Mouse (Mus musculus) cerebellum, adult 9-11 months (tissue): ENCODE results near the gene Lipk.

Source experiments
- DNase-seq: peaks from one replicate; pipeline ENCODE4 v3.0.0; 2022

The Lipk gene

DNA sequence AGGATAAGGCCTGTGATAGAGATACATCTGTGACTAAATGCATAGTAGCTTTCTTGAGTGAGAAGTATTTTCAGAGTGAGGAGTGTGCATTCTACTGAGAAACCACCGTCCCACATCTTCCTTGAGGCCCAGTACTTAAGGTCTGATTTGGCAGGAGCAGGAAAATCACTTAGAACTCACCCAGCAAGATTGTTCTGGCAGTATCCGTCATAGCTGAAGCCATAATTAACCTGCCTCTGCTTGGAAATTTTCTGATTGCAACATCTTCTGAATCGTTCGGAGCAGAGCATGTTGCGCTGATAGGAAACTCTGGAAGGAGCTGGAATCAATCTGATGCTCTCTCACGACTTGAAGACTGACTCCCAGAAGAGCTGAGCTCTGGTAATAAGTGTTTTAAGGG, at the start of gene Lipk:
TSS of gene Lipk (plus strand) at position 289 of the 400 bp plus-strand sequence.
- no peak for DNase-seq

DNA sequence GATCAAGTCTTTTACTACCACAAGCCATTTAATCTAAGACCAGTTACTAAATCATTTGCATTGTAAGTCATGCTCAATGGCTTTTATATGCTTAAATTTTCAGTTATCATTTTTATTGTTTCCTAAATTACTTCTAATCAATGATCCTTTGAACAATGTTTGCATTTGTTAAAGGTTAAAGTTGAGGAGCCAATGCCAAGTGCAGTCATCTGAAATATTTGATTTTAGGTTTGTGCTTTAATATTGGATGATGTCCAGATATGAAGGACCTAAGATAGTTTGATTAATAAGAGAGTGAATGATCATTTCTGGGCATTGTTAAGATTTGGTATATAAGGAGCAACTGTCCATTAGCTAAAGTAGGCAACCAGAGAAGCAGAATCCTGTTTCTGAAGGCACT, 47.2 kb upstream of the Lipk start, which contains the start of gene Lipf:
TSS of gene Lipf (plus strand) at position 301 of the 400 bp plus-strand sequence.
- no peak for DNase-seq

DNA sequence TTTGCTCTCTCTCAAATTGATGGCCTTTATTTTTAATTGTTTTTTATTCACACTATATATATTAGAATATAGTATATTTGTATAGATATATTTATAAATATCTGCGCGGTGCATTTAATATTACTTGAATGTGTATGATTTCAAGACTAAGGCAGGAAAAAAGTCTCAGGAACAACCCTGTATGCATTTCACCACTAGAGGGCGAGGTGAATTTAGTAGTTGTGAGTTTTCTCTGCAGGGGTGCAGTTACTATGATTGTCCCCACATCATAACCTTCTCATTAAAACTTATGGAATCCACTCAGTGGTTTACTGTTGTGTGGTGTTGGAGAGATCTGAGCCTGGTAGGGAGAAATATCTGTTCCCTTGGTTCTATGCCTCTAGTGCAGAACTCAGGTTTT, 29.1 kb upstream of the Lipk start:
- DNase-seq: no peak

DNA sequence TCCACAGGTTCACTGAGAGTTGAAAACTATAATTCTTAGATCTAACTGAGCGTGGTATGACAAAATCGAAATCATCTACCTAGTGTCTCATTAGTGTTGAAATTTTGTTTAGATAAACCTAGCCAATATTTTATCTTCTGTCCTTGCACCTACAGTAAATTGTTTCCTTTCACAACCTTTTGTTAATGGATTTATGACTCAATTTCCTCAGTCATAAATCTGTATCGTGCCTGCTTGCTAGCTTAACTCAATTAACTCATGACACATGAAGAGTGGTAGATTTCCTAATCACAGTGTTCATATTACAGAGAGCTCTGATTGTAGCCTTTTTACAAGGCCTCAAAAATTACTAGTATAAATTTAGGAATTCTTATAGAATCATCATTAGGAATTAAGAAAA, 25.0 kb upstream of the Lipk start:
- DNase-seq: no peak

DNA sequence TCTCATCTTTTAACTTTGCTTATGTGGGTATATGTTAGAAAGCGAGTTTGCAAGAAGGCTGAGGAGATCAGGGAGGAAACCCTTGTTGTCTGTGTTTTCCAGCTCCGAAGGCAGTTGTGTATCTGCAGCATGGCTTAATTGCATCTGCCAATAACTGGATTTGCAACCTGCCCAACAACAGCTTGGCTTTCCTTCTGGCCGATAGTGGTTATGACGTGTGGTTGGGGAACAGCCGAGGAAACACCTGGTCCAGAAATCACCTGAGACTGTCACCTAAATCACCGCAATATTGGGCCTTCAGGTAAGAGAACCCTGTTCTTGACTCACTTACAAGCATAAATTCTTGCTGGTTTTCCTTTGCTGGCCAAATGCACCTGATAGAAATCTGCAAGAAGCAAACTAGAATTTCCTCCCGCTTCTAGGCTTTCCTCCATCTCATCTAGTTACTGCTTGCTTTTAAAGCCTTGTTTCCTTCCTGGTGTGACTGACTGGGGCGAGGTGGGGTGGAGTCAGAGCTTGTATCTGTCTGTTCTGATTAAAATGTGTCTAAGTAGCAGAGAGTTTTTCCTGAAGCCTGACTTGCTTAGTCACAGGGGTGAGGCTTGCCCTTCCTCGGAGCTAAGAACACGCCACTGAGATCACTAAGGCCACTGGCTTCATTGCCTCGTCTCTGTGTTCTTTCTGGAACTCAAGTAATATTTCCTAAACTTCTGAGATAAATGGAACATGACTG, 13.5 kb downstream of the Lipk start:
- no peak for DNase-seq

DNA sequence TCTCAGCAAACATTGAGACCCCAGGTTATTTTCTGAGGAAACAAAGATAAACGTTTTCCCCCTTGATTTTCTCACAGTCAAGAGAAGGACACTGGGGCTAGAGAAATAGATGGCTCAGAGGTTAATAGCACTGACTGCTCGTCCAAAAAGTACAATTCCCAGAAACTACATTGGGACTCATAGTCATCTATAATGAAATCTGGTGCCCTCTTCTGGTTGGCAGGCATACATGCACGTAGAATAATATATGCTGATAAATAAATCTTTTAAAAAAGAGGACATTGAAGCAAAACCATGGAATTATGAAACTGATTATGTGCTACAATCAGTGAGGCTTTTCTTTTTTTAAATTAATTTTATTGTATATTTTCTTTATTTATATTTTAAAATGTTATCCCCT, 14.7 kb downstream of the Lipk start:
- no peak for DNase-seq

DNA sequence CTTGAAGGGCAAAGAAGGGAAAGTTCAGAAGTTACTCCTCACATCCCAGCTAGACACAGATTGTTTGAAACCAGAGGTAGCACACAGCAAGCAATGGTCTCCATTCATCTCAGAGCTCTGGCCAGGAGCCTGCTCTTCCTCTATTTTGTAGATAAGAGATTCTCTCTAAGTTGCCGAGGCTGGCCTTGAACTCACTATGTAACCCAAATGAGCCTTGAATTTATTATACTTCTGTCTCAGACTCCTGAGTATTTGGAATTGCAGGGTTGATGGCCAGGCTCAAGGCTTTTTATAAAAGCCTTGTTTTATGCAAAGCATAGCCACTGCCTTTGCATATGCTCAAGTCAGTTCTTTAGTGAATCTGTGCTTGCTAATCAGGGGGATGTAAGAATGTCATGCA, 31.6 kb downstream of the Lipk start:
- DNase-seq: no peak

DNA sequence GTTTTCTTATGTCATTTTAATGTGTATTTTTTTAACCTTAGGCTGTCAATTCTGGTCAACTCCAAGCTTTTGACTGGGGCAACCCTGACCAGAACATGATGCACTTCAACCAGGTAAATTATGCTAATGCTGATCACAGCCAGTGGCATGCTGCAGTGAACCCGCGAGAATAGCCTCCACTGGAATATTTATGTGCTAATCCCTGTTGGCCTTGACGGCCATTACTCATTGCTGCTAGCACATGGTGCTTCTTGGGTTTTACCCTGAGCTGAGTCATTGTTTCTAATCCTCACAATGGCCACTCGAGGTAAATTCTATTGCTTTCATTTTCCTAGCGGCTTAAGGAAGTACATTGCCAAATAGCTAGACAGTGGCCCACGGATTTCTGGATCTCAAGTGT, 34.9 kb downstream of the Lipk start:
- DNase-seq: no peak

DNA sequence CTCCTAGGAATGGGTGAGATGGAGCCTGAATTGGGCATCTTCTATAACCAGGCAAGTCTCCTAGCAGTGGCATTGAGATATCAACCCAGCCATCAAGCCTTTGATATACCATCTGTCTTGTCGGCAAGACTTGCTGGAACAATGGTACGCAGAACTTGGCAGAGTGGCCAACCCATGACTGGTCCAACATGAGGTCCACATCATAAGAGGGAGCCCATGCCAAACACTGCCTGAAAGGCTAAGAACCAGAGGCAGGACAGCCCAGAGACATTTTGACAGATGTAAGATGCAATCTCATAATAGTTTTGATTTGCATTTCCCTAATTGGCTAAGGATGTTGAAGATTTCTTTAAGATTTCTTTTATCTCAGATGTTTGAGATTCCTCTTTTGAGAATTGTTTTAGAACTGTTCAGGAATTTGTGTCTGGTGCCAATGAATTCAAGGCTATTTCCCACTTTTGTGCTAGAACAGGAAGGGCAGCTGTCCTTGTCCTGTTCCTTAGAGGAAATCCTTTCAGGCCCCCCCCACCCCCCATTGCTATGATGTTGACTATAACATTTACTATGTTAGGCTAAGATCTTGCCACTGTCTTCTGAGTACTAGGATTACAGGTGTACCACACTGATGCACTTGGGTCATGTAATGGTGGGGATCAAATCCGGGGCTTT, 41.4 kb downstream of the Lipk start:
- no peak for DNase-seq

DNA sequence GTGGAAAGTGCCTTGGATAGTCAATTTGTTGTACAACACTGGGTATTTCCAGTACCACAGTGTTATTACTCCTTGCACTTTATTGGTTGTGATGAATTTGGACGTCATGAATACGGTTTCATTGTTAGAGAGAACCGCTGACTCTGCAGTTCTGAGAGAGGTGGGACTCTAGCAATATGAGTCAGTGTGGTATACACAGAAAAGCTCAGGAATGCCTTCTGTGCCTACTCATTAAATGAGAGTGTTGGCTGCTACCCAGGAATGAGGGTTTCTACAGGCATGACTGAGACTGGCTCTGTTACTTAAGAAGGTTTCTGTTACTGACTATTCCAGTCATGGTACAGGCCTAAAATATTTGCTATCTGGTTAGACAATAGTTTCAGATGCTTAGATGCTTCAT, 43.4 kb downstream of the Lipk start:
- DNase-seq: no peak

DNA sequence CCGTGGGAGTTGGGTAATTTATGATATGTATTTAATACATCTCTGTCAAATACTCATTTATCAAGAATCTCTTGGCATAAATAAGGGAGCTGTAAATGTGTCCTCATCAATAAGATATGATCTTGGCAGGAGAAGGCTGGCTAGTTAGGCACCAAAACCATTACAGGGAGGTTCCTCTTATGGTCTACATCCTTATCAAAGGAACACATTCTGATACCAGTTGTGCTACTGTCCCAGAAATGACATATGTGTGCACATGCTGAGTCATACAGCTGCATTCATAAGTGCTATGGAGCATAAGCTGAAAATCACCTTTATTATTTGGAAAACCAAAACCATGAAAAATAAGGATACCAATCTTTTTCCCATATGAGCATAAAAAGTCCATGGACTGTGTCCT, 55.5 kb downstream of the Lipk start:
- no peak for DNase-seq

DNA sequence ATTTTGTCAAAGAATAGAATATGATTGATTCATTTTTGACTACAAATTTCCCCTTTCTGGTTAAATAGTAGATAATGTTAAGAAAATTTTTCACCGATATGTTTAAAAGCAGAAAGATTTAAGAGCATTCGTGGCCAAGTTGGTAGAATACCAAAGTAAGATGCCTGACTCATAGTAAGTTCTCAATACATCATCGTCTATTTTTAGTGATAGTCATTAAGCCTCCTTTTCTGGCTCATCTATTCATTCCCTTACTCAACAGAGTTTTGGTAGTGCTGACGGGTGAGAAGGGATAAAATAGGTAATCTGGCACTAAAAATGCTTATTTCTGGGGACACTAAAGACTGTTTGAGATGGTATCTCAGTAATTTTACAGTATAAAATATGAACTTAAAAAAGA, 56.0 kb downstream of the Lipk start:
- DNase-seq: no peak

DNA sequence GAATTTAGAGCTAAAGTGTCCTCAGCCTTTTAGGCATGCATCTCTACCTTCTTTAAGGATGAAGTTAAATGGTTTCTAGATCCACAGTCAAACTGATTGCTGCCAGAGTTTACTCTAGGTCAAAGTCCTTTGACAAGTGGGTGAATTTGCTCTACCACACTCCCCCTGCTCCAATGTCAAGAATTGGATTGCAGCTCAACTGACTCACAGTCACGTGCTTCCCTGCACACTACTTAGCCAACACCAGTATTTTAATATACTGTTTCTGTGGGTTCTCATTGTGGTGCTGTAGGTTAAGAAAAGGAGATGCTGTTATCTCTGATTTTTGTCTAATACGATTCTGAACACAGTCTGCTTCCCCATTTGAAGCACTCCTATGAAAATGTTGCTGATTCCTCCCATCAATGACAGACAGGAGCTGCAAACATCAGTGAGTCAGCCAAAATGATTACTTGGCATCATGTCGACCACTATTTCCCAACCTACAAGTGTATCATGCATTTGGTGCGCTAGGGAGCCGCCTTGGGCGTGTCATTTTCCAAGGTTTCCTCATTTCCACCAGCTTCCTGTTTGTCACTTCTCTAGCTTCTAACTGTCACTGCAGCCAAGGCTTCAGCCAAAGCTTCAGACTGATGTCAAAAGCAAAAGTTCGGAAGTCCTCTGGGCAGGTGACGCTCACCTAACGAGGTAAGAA, 58.8 kb downstream of the Lipk start, which contains the start of gene Lipn:
TSS of gene Lipn (plus strand) at position 580 of the 694 bp plus-strand sequence.
- DNase-seq: no peak

DNA sequence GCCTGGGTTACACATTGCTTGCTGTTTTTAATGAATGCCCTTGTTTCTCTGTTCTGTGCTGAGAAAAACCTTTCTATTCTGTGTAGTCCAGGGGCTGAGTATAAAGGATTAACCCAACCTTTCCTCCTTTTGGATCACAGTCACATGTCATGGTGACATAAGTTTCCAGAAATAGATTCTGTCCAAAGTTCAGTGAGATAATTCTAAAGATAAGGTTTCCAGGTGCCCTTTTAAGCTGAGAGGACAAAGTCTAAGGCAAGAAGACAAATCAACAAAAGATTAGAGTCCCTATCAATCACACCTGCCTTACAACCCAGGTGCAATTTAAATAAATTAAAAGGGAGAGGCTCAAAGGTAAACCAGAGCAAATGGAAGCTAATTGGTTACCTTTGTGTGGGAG, 66.1 kb downstream of the Lipk start:
- no peak for DNase-seq

DNA sequence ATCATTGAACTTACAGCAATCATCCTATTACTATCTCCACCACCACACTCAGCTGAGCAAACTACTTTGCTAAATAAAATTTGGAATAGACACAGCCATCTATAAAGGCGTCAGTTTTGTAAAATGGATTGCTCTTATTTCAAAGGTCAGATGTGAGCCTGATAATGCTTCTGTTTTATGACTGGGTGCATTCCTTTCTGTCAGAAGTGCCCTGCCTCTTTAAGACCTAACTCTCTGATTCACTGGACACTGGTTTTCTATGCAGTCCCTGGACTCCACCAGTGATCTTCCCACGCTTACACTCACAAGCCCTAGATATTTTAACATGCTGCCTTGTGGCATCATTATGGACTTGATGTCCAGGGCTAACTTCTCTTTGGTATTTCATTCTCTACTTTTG, 70.0 kb downstream of the Lipk start:
- no peak for DNase-seq

DNA sequence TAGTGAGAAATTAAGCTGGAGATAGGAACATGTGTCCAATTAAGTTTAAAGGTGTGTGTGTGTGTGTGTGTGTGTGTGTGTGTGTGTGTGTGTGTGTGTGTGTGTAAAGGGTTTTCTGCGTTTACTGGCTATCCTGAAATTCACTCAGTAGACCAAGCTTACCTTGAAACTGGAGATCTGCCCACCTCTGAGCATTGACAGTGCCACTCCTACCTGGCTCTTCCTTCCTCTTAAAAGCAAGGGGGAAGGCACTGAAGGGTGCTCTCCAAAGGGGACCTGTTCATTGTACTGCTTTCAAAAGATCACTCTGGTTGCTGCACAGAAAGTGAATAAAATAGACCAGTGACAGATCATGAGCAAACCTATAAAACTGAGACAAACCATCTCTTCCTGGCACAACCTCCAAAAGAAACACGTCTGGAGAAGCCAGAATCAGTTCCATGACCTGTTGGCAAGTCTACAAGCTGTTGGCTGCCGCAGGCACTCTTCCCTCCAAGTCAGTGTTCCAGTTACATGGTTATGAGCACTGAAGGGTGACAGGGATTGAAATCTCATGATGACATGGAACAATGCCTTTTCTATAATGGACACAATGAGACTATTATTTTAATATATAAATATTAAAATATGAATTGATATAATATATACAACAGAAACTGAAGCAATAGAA, 81.1 kb downstream of the Lipk start:
- DNase-seq: no peak

DNA sequence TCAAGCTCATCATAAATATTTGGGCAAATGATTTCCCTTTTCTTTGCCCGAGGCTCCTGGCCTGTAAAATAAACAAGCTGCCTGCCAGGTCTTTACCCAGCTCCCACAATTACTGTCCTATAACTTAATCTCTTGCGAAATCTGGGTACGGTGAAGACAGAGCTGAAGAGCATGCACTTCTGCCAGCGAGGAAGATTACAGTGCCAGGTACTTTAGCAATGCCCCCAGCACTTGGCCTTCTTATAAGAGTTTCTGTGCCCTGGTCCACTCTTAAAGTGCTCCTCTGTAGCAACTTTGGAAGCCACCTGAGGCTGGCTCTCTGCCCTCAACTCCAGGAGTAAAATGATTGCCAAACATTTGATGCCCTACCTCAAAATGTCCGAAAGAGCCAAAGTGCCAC, 87.3 kb downstream of the Lipk start:
- DNase-seq: no peak

DNA sequence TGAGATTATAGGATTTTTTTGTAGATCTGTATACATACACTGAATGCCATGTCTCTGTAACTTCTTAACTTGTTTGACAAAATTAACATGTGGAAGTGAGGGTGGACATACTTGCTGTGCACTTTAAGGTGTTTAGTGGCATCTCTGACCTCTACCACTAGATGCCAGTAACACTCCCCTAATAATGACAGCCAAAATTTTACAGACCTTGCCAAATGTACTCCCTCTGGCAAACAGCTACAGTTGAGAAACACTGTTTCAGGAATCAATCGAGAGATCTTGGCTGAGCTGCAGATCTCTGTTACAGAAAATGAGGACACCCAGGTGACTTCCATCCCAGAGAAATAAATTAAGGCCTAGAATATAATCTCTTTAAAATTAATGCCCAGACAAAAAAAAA, 88.1 kb downstream of the Lipk start:
- DNase-seq: no peak
